Mouse (Mus musculus): Measurements from ENCODE around the gene Umps.

The Umps gene

DNA sequence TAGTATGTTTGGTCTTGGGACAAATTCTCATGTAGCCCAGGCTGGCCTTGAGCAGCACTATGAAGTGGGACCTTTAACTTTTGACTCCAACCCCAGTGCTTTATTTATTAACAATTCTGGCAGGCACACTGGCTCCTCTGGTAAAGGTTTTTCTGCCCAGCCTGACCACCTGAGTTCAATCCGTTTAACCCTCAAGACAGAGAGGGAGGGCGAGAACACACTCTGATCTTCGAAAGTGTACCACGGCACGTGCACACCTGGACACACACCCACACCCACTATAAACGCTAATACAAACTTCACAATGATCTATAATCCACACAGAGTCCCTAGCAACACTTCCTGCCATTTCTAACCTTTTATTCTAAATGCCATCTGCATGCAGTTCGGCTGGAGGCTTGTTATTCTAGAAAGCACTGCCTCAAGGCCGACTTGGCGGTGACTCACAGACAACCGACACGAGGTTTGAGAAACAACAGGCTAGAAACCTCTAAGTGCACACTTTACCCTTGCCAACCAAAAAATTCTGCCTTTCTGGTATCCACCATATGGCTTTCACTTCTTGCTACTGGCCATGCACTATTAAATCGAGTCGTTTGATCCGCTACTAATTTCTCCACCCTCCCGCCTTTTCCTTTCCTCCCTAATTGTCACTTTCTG lies 830 bp downstream of the Umps start:
- in situ Hi-C loops (cut with MboI; ENCODE audit: low sequenced_read_pairs) = no loop called here

DNA sequence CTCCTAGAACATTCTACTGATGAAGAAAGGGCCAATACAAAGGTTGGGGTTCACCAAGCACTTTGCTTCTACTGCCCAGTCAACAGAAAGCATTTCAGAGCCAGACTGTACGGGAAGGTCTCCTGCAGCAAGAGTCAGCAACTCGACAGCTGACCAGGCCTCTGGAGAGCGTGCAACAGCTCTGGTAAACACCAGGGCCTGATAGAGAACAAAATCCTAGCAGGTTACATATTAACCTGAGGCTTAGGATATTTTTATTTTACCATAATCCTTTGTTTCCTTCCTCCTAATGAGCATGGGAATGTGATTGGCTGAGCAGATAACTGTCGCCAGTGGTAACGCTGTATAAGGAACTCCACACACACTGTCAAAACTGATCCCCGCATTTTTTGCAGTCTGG lies 3.3 kb downstream of the Umps start:
- in situ Hi-C loops (cut with MboI; ENCODE audit: low sequenced_read_pairs) = no loop called here

DNA sequence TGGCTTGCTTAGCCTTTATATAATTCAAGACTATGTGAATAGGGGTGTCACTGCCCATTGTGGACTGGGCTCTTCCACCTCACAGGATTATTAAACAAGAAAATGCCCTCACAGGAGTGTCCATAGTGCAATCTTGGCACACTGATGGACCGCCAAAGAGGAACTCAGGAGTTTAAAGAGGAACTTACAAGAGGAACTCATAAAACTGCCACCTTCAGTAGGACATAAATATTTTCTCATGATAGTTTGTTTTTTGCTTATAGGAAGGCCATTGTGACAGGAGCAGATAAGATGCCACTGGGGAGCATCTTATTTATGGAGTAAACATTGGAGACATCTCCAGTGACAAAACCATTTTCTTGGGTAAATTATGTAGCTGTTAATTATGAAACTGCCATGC lies 12.0 kb downstream of the Umps start:
- in situ Hi-C loops (cut with MboI; ENCODE audit: low sequenced_read_pairs) = no loop called here

DNA sequence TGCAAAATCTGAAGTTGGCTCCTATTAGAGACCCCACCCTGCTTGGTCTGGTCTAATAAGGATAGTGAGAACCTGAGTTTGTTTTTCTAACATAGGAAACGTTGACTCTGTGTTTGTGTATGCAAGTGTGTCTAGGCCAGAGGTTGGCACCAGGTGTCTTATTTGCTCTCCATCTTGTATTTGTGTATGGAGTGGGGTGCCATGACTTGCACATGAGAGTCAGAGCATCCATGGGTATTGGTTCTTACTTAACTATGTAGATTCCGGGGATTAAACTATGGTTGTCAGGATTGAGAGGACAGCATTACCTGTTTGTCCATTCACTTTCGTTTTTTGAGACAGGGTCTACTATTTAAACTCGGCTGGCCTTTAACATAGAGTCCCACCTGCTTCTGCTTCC lies 13.8 kb downstream of the Umps start:
- in situ Hi-C loops (cut with MboI; ENCODE audit: low sequenced_read_pairs) = no loop called here

DNA sequence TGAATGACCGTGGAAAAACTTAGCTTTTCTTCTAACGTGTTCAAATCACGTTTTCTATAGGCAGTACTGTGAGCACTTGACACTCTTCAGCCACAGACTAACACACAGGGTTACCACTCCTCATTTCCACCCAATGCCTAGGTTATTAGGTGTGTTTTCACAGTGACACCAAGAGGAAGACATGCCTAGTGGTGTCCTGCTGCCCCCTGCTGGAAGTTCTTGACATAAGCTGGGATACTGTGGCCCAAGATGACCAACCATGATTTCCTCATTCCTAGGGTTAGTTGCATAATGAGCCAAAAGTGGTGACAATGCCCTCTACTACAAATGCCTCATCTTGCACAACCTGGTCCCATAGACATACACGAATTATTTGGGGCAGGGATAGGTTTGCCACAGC lies 16.0 kb downstream of the Umps start:
- in situ Hi-C loops (cut with MboI; ENCODE audit: low sequenced_read_pairs) = no loop called here

DNA sequence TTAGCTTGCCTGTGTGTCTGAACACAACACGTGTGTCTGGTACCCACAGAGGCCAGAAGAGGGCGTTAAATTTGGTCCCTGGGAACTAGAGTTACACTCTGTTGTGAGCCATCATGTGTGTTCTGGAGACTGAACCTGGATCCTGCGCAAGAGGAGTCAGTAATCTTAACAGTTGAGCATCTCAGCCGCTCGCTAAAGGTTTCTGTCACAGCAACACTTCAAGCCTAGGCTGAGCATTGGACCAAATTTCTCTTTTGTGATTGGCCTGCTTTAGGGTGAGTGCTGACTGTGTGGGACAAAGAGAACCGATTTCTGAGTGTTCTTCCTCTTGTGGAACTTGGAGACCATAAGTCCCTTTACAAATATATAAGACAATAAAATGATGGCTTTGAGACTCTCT lies 16.5 kb downstream of the Umps start:
- in situ Hi-C loops (cut with MboI; ENCODE audit: low sequenced_read_pairs) = no loop called here

DNA sequence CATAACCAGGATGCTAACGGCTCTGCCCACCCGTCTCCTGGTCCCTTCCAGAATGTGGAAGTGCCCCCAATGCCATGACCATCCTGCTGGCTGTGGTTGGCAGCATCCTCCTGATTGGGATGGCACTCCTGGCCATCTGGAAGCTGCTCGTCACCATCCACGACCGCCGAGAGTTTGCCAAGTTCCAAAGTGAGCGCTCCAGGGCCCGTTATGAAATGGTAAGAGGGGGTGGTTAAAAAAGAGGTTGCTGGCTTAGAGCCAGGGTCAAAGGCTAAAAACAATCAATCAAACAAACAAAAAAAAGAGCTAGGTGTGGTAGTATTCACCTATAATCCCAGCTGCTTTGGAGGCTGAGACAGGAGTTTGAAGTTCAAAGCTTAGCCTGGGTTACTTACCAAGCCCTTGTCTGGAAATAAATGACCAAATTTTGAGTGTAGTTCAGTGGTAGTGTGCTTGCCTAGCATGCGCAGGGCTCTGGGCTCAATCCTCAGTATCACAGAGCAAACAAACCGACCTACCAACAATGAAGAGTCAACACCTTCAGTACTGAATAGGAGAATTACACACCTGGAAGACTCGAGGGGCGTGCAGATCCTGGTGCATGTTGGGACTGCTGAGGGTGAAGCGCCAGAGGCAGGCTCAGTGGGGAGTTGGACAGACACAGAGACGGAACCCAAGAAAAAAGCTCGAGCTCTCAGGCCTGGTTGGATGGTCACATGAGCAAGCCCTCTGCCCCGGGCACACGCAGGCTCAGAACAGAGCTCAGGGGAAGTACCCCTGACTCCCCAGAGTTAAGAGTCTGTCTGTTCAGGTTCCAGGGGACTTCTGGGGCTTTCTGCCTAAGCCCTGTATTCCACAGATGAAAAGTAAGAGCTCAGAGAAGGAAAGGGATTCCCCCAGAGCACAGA lies 18.9 kb downstream of the Umps start:
- in situ Hi-C loops (cut with MboI; ENCODE audit: low sequenced_read_pairs) = no loop called here

DNA sequence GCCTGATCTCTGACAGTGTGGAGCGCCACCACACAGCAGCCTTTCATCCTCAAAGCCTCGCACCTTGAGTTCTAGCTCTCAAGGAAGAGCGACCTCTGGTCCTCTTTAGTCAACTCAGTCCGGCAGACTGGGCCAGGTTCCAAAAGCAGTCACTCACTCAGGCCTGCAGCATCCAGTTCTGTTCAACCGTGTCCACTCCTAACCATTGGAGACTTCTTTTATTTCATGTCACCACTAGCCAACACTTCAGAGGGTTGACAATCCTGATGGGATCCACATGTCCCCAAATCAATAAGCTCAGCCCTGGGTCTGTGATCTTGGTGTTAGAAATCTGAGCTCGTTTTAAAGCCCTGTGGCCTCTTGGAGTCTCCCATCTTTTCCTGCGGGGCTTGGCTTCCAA lies 20.8 kb downstream of the Umps start:
- in situ Hi-C loops (cut with MboI; ENCODE audit: low sequenced_read_pairs) = no loop called here

DNA sequence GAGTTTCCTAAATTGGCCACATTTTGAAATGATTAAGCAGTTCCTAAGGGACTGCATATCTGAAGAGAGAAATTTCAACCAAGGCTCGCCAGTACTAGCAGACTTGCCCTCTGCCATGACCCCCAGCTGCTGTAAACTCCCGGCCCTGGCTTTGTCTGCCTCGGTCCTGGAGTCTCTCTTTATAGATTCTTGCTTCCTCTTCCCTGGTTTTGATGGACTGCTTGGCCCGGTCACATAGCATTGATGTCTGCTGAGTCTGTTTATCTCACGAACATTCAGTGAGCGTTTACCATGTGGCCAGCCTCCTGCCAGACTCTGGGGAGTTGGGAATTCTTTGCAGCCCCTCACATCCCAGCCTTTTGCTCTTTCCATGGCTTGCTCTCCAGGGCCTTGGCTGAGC lies 22.1 kb downstream of the Umps start:
- in situ Hi-C loops (cut with MboI; ENCODE audit: low sequenced_read_pairs) = no loop called here

DNA sequence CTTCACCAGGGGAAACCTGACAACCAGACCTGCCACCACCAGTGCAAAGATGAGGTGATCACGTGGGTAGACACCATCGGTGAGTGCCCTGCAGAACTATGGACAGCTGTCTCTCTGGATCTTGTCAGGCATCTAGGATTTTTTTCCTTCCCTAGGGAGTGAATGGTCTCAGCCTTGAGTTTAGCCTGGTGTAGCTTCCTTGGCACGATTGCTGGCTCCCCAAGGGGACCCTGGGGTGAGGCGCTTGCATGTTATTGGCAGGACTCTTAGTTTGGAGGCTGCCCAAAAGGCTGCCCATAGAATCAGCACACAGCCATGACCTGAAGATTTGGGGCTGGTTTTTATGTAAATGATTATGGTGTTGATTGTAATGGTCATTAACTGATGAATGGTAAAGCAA lies 22.7 kb downstream of the Umps start:
- in situ Hi-C loops (cut with MboI; ENCODE audit: low sequenced_read_pairs) = no loop called here

DNA sequence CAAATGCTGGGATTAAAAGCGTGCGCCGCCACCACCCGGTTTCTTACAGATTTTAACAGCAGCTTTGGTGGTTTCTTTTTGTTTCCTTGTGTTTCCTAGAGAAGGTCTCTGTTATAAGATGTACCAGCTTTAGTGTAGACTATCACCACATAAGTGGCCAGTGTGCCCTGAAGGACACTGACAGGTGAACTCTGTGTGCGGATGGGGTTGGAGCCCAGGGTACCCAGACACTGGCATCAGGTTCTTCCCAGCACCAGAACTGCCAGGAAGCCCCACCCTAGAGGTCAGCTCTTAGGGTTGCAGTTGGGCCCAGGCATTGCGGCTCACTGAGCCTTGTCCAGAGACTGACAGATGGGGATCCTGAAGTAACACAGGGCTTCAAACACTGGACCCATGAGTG lies 23.4 kb downstream of the Umps start:
- in situ Hi-C loops (cut with MboI; ENCODE audit: low sequenced_read_pairs) = no loop called here

DNA sequence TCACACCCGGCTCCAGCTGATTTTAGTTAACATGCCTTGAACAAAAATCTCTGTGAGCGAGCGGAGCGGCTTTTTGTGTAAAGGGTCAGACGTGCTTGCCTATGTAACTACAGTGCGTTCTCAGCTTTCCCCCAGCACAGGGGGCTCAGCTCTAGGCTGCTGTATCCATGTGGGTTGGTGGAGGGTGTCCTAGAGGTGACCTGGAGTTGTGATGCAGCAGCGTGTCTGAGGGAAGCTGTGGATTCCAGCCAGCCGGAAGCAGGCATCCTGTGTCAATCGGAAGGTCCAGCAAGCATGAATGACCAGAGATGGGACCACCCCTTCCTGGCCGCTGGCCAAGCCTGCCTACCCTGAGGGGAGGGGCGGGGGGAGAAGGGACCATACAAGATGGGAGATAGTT lies 24.5 kb downstream of the Umps start:
- in situ Hi-C loops (cut with MboI; ENCODE audit: low sequenced_read_pairs) = no loop called here

DNA sequence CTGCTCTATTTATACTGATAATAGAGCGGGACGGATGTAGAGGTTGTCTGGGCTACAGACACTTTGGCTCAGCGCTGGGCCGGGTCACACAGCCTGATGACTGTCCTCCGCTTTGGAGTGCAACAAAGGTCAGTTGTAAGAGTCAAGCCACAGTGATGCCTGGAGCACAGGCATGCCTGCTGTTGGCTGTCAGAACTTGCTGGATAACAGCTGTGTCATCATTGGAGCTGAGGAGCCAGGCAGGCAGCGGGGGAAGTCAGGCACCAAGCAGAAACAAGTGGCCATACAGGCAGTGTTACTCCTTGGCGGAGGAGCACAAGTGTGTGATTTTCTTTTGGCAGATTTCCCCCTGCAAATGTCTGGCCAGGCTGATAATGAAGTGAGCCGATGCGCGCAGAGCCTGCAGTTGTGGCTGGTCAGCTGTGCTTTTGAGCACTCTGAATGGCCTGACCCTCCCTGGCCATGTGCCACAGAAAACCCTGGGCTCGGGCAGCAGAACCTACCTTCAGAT lies 25.5 kb downstream of the Umps start:
- in situ Hi-C loops (cut with MboI; ENCODE audit: low sequenced_read_pairs) = no loop called here

DNA sequence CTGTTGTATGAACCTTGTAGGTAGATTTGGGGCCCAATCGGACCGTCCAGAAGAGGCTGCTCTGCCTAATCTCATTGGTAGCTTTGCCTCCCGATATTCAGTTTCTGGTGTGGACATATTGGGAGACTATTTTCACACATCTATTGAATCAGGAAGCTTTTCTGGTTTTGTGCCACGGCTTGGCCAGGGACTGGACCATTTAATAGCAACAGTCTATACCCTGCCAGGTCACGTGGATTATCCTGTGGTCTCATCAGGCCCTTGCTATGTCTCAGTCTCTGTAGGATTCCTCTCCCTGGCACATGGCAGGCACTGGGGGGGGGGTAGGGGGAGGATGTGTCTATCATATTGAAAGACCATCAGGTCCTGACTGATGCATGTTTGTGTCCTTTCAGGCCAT lies 26.7 kb downstream of the Umps start:
- in situ Hi-C loops (cut with MboI; ENCODE audit: low sequenced_read_pairs) = no loop called here

DNA sequence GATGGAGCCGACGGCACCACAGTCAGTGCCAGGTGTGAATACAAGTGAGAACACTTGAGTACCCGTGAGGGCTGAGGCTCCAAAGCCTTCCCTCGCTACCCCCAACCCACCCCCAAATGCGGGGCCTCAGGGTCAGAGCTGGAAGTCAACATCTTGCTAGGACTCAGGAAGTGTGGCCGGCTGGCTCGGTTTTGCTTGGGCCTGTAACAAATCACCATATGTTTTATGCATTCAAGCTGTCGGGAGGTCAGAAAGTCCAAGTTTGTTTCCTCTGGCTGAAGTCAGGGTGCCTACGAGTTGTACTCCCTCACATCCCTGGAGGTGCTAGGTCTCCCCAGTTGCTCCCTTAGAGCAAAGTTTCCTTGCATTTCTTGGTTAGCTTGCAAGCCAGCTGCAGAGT lies 27.2 kb downstream of the Umps start:
- in situ Hi-C loops (cut with MboI; ENCODE audit: low sequenced_read_pairs) = no loop called here

DNA sequence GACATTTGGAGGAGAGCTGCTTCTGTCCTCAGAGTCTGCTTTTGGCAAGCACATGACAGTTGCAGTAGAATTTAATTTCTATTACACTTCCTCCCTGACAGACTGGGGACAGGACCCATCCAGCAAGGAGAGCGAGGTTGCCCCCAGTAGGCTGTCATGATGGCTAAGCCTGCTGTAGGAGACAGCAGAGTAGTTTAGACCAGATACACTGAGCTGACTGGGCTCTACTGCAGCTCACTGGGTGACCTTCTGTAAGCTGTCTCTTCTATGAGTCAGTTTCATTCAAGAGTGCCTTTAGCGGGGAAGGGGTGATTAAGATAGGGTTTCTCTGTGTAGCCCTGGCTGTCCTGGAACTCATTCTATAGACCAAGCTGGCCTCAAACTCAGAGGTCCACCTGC lies 27.7 kb downstream of the Umps start:
- in situ Hi-C loops (cut with MboI; ENCODE audit: low sequenced_read_pairs) = no loop called here

DNA sequence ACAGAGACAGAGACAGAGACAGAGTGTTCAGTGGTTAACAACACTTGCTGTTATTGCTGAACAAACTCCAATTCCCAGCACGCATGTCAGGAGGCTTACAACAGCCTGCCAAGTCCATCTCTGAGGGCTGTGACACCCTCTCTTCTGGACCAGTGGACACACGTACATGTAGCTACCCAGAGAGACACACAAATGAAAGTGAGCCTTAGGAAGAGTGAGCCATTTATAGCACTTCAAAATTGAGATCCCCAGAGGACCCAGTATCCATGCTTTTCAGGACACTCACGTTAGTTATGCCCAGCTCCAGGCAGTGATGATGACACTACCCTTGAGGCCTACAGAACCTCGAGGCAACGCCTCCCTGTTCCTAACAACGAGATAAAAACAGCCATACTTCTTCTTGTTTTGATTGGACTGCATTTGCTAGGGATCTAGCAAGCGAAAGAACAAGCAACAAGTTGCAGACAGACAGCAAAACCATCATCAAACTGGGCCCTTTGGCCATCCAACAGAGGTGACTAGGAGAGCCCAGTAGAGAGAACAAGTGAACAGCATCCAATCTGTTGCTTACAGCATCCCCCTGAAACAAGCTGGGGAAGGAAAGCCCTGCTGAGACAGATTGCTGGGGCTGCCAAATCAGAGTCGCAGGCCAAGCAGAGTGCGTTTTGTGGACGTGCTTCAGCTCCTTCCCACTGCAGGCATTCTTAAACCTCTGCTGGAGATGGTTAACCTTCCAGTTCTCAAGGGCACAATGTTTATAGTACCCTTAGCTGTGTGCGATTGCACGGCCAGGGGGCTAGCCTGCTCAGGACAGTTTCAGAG lies 28.3 kb downstream of the Umps start:
- in situ Hi-C loops (cut with MboI; ENCODE audit: low sequenced_read_pairs) = no loop called here

DNA sequence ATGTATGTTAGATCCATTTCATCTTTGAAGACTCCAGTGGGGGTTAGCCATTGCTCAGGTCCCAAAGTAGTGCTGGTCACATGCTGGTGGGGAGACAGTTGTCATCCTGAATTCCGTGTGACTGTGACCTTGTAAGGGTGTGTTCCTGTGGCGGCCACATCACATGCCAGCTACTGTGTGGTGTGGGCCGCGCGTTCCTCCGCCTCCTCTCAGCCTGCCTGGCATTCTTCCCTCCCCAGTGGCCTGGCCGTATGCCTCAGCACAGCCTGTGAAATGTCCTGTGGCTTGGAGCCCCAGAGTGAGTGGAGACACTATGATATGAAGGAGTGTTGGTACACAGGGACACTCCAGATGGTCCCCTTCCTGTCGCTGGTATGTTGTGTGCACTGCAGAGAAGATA lies 29.3 kb downstream of the Umps start:
- in situ Hi-C loops (cut with MboI; ENCODE audit: low sequenced_read_pairs) = no loop called here

DNA sequence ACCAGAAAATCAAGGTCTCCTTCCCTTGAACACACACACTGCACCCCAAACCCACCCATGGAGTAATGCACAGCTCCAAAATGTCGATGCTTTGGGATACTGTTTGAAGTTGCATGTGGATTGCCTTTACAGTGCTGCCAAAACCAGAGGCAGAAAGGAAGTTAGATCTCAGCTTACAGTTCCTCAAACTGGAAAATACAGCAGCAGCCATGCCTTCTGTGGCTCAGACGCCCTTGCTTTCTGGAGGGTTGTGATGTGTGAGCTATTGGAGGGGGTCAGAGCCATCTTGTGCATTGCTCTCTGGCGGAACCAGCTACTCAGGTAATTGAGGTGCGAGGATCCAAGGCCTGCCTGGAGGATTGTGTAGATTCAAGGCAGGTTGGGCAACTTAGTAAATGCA lies 30.0 kb downstream of the Umps start:
- in situ Hi-C loops (cut with MboI; ENCODE audit: low sequenced_read_pairs) = no loop called here

DNA sequence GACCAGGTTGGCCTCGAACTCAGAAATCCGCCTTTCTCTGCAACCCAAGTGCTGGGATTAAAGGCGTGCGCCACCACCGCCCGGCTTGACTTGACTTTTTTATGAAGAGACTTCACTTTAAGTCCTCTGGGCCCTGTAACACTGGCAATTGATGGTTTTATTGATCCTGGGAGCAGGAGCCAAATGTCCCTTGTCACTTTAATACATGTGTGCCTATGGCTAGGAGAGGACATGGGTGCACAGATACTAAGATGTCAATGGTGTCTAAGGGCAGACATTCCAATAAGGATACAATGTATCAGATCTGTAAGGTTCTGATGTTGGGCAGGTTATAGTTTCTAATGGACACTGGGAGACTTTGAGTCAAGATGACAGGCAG lies 31.4 kb downstream of the Umps start:
- in situ Hi-C loops (cut with MboI; ENCODE audit: low sequenced_read_pairs) = no loop called here

DNA sequence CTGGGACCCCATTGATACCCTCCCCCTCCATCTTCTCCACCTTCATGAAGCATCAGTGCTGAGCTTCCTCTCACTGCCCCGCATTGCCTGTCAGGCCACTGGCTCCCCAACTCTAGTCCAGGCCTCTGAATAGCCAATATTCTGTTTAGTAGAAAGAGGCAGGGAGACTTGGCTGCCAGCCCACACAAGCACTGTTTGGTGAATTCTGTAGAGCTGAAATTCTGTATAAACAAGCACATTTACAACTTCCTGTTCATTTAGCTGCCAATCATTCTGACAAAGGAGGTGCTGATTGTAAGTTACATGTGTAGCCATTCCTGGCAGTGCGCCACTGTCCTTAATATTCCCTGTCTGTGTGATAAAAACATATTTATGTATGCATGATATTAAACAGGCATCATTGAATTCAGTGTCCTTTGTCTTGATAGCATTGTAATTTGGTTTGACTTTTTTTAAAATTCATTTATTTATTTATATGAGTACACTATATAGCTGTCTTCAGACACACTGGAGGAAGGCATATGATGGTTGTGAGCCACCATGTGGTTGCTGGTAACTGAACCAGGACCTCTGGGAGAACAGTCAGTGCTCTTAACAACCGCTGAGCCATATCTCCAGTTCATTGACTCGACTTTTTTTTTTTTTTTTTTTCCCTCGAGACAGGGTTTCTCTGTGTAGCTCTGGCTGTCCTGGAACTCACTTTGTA lies 32.0 kb downstream of the Umps start:
- in situ Hi-C loops (cut with MboI; ENCODE audit: low sequenced_read_pairs) = no loop called here

All from CH12F3 (cell line).